10 mouse cellular contexts compared by ENCODE assay signal in the genomic region with DNA sequence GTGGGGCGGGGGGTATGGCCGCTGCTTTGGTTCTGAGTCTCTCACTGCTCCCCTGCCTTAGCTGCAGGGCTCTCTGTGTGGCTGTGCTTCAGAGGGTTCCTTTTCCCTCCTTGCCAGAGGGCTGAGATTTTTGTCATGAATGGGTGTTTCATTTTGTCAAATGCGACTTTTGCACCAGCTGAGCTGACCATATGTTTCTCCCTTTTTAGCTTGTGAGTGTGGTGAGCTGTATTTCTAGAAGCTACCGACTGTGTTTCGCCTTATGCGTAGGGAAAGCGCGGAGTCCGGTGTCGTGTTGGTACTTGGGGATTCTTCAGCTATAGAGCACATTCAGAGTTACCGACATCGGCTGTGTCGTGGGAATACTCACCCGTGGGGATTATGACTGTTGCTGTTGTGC.
DNase-seq lines count a peak whose midpoint lies in the region; ATAC-seq lines count a peak whose summit lies in the region.
"Had no signal": no experiment of that assay in that cellular context is flagged by ENCODE, and none has a peak within 500 bp of the region (broad histone marks: within the 10 kb centered on the region; RNA-seq: fewer than 3 reads in every experiment).

No protein-coding gene starts in this region.

- H3K9me3 ChIP-seq in forebrain, embryonic 13.5 days (replicated peaks), result no peaks in the 10 kb centered on the region
- H3K9me3 ChIP-seq in forebrain, embryonic 11.5 days (ENCODE audit: control insufficient read depth, low read length), result no peaks in the 10 kb centered on the region
- no peaks in the 10 kb centered on the region for H3K9me3 ChIP-seq in forebrain, embryonic 16.5 days (ENCODE audit: control insufficient read depth, low read length)
- H3K9me3 ChIP-seq in kidney, embryonic 14.5 days (ENCODE audit: control insufficient read depth, low read length), result no peaks in the 10 kb centered on the region
- H3K9me3 ChIP-seq in heart, embryonic 12.5 days (replicated peaks), result no peaks in the 10 kb centered on the region

- H3K4me2 ChIP-seq in forebrain, embryonic 13.5 days, result peak overlapping the region; percentile 21
- H3K4me2 ChIP-seq in forebrain, embryonic 11.5 days (ENCODE audit: low read depth, low read length, severe bottlenecking), result no peak overlapping the region
- peak overlapping the region; percentile 22 for H3K4me2 ChIP-seq in forebrain, embryonic 16.5 days (ENCODE audit: low read length)
- H3K4me2 ChIP-seq in kidney, embryonic 14.5 days (replicated peaks; ENCODE audit: low read depth, low read length), result no peak overlapping the region
- H3K4me2 ChIP-seq in heart, embryonic 12.5 days, result no peak overlapping the region

- no peak overlapping the region for H3K4me3 ChIP-seq in forebrain, embryonic 13.5 days
- H3K4me3 ChIP-seq in forebrain, embryonic 11.5 days (ENCODE audit: low read depth, low read length), result no peak overlapping the region
- H3K4me3 ChIP-seq in forebrain, embryonic 16.5 days (replicated peaks; ENCODE audit: low read length), result no peak overlapping the region
- H3K4me3 ChIP-seq in kidney, embryonic 14.5 days (ENCODE audit: low read length), result no peak overlapping the region
- H3K4me3 ChIP-seq in heart, embryonic 12.5 days, result no peak overlapping the region

- peak overlapping the region; percentile 57 for H3K27ac ChIP-seq in forebrain, embryonic 13.5 days
- H3K27ac ChIP-seq in forebrain, embryonic 11.5 days (ENCODE audit: low read depth, low read length), result no peak overlapping the region
- peak overlapping the region; percentile 45 for H3K27ac ChIP-seq in forebrain, embryonic 16.5 days (ENCODE audit: low read length)
- no peak overlapping the region for H3K27ac ChIP-seq in kidney, embryonic 14.5 days (ENCODE audit: low read depth, low read length)
- no peak overlapping the region for H3K27ac ChIP-seq in heart, embryonic 12.5 days (ENCODE audit: poor library complexity, severe bottlenecking)
- H3K27ac ChIP-seq: liver, embryonic 14.5 days had no signal

- no peaks in the 10 kb centered on the region for H3K27me3 ChIP-seq in forebrain, embryonic 13.5 days
- no peaks in the 10 kb centered on the region for H3K27me3 ChIP-seq in forebrain, embryonic 11.5 days (ENCODE audit: control insufficient read depth, insufficient read depth, low read length)
- H3K27me3 ChIP-seq in forebrain, embryonic 16.5 days (replicated peaks; ENCODE audit: control insufficient read depth, insufficient read depth, low read length), result no peaks in the 10 kb centered on the region
- H3K27me3 ChIP-seq in kidney, embryonic 14.5 days (ENCODE audit: control insufficient read depth, insufficient read depth, low read length), result no peaks in the 10 kb centered on the region
- H3K27me3 ChIP-seq in heart, embryonic 12.5 days (replicated peaks), result no peaks in the 10 kb centered on the region

- no peak overlapping the region for H3K9ac ChIP-seq in forebrain, embryonic 13.5 days
- H3K9ac ChIP-seq in forebrain, embryonic 11.5 days (ENCODE audit: low read length), result no peak overlapping the region
- H3K9ac ChIP-seq in forebrain, embryonic 16.5 days (replicated peaks; ENCODE audit: low read depth, low read length), result no peak overlapping the region
- no peak overlapping the region for H3K9ac ChIP-seq in kidney, embryonic 14.5 days (ENCODE audit: low read depth, low read length)
- no peak overlapping the region for H3K9ac ChIP-seq in heart, embryonic 12.5 days
- H3K9ac ChIP-seq: liver, embryonic 14.5 days had no signal

- 85% methylated on average over 14 of the region's 14 CpGs for WGBS in forebrain, embryonic 13.5 days
- 92% methylated on average over 14 of the region's 14 CpGs for WGBS in forebrain, embryonic 11.5 days
- WGBS in forebrain, embryonic 16.5 days, result 52% methylated on average over 14 of the region's 14 CpGs
- 93% methylated on average over 14 of the region's 14 CpGs for WGBS in kidney, embryonic 14.5 days
- 91% methylated on average over 14 of the region's 14 CpGs for WGBS in heart, embryonic 12.5 days

- peaks cover 59% of the 10 kb centered on the region for H3K4me1 ChIP-seq in forebrain, embryonic 13.5 days
- no peaks in the 10 kb centered on the region for H3K4me1 ChIP-seq in forebrain, embryonic 11.5 days (replicated peaks; ENCODE audit: control insufficient read depth, insufficient read depth, low read length)
- H3K4me1 ChIP-seq in forebrain, embryonic 16.5 days (replicated peaks; ENCODE audit: control insufficient read depth, insufficient read depth, low read length), result peaks cover 53% of the 10 kb centered on the region
- H3K4me1 ChIP-seq in kidney, embryonic 14.5 days (ENCODE audit: control insufficient read depth, insufficient read depth, low read length), result peaks cover 30% of the 10 kb centered on the region
- peaks cover 71% of the 10 kb centered on the region for H3K4me1 ChIP-seq in heart, embryonic 12.5 days (replicated peaks)

- H3K36me3 ChIP-seq in forebrain, embryonic 13.5 days (ENCODE audit: poor library complexity, severe bottlenecking), result peaks cover 3% of the 10 kb centered on the region; the same call in 1 of the 2 replicates
- no peaks in the 10 kb centered on the region for H3K36me3 ChIP-seq in forebrain, embryonic 11.5 days (ENCODE audit: control insufficient read depth, insufficient read depth, low read length)
- H3K36me3 ChIP-seq in forebrain, embryonic 16.5 days (ENCODE audit: control insufficient read depth, insufficient read depth), result no peaks in the 10 kb centered on the region
- H3K36me3 ChIP-seq in kidney, embryonic 14.5 days (ENCODE audit: control insufficient read depth, insufficient read depth, low read length), result 0 out of 2 replicates have a peak, but pooled peaks cover 3% of the 10 kb centered on the region
- no peaks in the 10 kb centered on the region; the same call in 1 of the 2 replicates for H3K36me3 ChIP-seq in heart, embryonic 12.5 days

- intact Hi-C loops in left cerebral cortex, postnatal 36 days (cut with DNase I), result loop anchor here (5.0 kb wide), 1 partner anchor 62 kb away; no protein-coding TSS in a partner anchor

- DNase-seq in forebrain, embryonic 11.5 days (ENCODE audit: low spot score), result no peak
- peak; percentile 94 for DNase-seq in brain, adult 2 months (ENCODE audit: low read depth, low spot score)
- peak; percentile 74 to 79 for DNase-seq in left cerebral cortex, postnatal 36 days (ENCODE audit: low spot score in 2 of 2)
- DNase-seq in adrenal gland, adult 8-10 months, result no peak
- DNase-seq: gastrocnemius, postnatal 25 days had no signal

- ATAC-seq in forebrain, embryonic 13.5 days, result no peak
- ATAC-seq in forebrain, embryonic 11.5 days (replicated peaks; ENCODE audit: low FRiP score), result no peak
- peak; percentile 21; the same call in 1 of the 2 replicates for ATAC-seq in forebrain, embryonic 16.5 days
- no peak for ATAC-seq in kidney, embryonic 14.5 days (ENCODE audit: low FRiP score, low TSS enrichment)
- ATAC-seq in heart, embryonic 12.5 days (ENCODE audit: insufficient number of reproducible peaks, low FRiP score), result no peak

Comparison
In these comparisons a context has a peak if more than half of its experiments do, and no peak if none do; other contexts are left out.
1. H3K27ac ChIP-seq: peak in forebrain, embryonic 13.5 days (single experiment) and forebrain, embryonic 16.5 days (single experiment); none in forebrain, embryonic 11.5 days (single experiment), kidney, embryonic 14.5 days (single experiment) and heart, embryonic 12.5 days (single experiment).
2. H3K4me2 ChIP-seq: peak in forebrain, embryonic 13.5 days (single experiment) and forebrain, embryonic 16.5 days (single experiment); none in forebrain, embryonic 11.5 days (single experiment), kidney, embryonic 14.5 days (single experiment) and heart, embryonic 12.5 days (single experiment).
3. DNase-seq: peak in brain, adult 2 months (single experiment) and left cerebral cortex, postnatal 36 days (2 of 2); none in forebrain, embryonic 11.5 days (single experiment) and adrenal gland, adult 8-10 months (single experiment).